Comparison of ENCODE assay signal across 26 mouse cellular contexts in genomic region chr5:95948641-95949040, GRCm38 (mm10). TPM values are rescaled to one million over a fixed set of nuclear protein-coding genes. Genes with fewer than 3 reads are reported as not detected.
DNase-seq lines count a peak whose midpoint lies in the region; ATAC-seq and TF ChIP-seq lines count a peak whose summit lies in the region.
"Had no signal": no experiment of that assay in that cellular context is flagged by ENCODE, and none has a peak within 500 bp of the region (broad histone marks: within the 10 kb centered on the region; RNA-seq: fewer than 3 reads in every experiment).

No protein-coding gene starts in this region.

- no peak for TF ChIP-seq CTCF in forebrain, postnatal 0 days (IDR thresholded peaks at IDR 0.05; ENCODE audit: low read depth)
- TF ChIP-seq CTCF in hindbrain, postnatal 0 days (IDR thresholded peaks at IDR 0.05; ENCODE audit: low read depth) = no peak

- no peaks in the 10 kb centered on the region for H3K27me3 ChIP-seq in forebrain, postnatal 0 days (ENCODE audit: insufficient read depth, low read length)
- no peaks in the 10 kb centered on the region for H3K27me3 ChIP-seq in forebrain, embryonic 12.5 days
- no peaks in the 10 kb centered on the region for H3K27me3 ChIP-seq in hindbrain, postnatal 0 days (ENCODE audit: insufficient read depth, low read length)
- no peaks in the 10 kb centered on the region for H3K27me3 ChIP-seq in hindbrain, embryonic 14.5 days (ENCODE audit: control insufficient read depth, insufficient read depth, low read length)
- no peaks in the 10 kb centered on the region for H3K27me3 ChIP-seq in midbrain, embryonic 16.5 days (ENCODE audit: control insufficient read depth, insufficient read depth, low read depth, low read length)
- H3K27me3 ChIP-seq in midbrain, embryonic 13.5 days = no peaks in the 10 kb centered on the region
- H3K27me3 ChIP-seq: embryonic facial prominence, embryonic 13.5 days; embryonic facial prominence, embryonic 15.5 days; forebrain, embryonic 13.5 days had no signal

- no peak overlapping the region for H3K4me2 ChIP-seq in forebrain, postnatal 0 days (ENCODE audit: low read depth)
- H3K4me2 ChIP-seq in forebrain, embryonic 12.5 days = no peak overlapping the region
- H3K4me2 ChIP-seq in hindbrain, postnatal 0 days (ENCODE audit: low read depth, low read length) = no peak overlapping the region
- H3K4me2 ChIP-seq in hindbrain, embryonic 14.5 days (replicated peaks) = no peak overlapping the region
- H3K4me2 ChIP-seq in midbrain, embryonic 16.5 days (ENCODE audit: low read length) = no peak overlapping the region
- H3K4me2 ChIP-seq in midbrain, embryonic 13.5 days (replicated peaks) = no peak overlapping the region
- H3K4me2 ChIP-seq: embryonic facial prominence, embryonic 13.5 days; embryonic facial prominence, embryonic 15.5 days; forebrain, embryonic 13.5 days had no signal

- H3K27ac ChIP-seq in forebrain, postnatal 0 days (ENCODE audit: low read depth, low read length) = no peak overlapping the region
- H3K27ac ChIP-seq in forebrain, embryonic 12.5 days = no peak overlapping the region
- no peak overlapping the region for H3K27ac ChIP-seq in hindbrain, postnatal 0 days
- no peak overlapping the region for H3K27ac ChIP-seq in hindbrain, embryonic 14.5 days
- no peak overlapping the region for H3K27ac ChIP-seq in midbrain, embryonic 16.5 days (ENCODE audit: low read length)
- H3K27ac ChIP-seq in midbrain, embryonic 13.5 days = no peak overlapping the region
- H3K27ac ChIP-seq: embryonic facial prominence, embryonic 13.5 days; embryonic facial prominence, embryonic 15.5 days; forebrain, embryonic 10.5 days; forebrain, embryonic 13.5 days had no signal

- no peak overlapping the region for H3K9ac ChIP-seq in forebrain, postnatal 0 days
- no peak overlapping the region for H3K9ac ChIP-seq in forebrain, embryonic 12.5 days
- no peak overlapping the region for H3K9ac ChIP-seq in hindbrain, postnatal 0 days (replicated peaks; ENCODE audit: low read length)
- H3K9ac ChIP-seq in hindbrain, embryonic 14.5 days = no peak overlapping the region
- H3K9ac ChIP-seq in midbrain, embryonic 16.5 days (ENCODE audit: low read depth, low read length) = no peak overlapping the region
- no peak overlapping the region for H3K9ac ChIP-seq in midbrain, embryonic 13.5 days (replicated peaks)
- H3K9ac ChIP-seq: embryonic facial prominence, embryonic 13.5 days; embryonic facial prominence, embryonic 15.5 days; forebrain, embryonic 13.5 days had no signal

- no peak overlapping the region for H3K4me3 ChIP-seq in forebrain, postnatal 0 days (ENCODE audit: low read depth, low read length)
- no peak overlapping the region for H3K4me3 ChIP-seq in forebrain, embryonic 12.5 days (replicated peaks)
- H3K4me3 ChIP-seq in hindbrain, postnatal 0 days (ENCODE audit: low read length) = no peak overlapping the region
- H3K4me3 ChIP-seq in hindbrain, embryonic 14.5 days (replicated peaks; ENCODE audit: low read length) = no peak overlapping the region
- no peak overlapping the region for H3K4me3 ChIP-seq in midbrain, embryonic 16.5 days (ENCODE audit: low read depth, low read length)
- H3K4me3 ChIP-seq in midbrain, embryonic 13.5 days (replicated peaks) = no peak overlapping the region
- H3K4me3 ChIP-seq: embryonic facial prominence, embryonic 13.5 days; embryonic facial prominence, embryonic 15.5 days; erythroblast, embryonic 14.5 days; forebrain, embryonic 10.5 days; forebrain, embryonic 13.5 days had no signal

- WGBS in forebrain, postnatal 0 days = 70% methylated on average over 3 of the region's 3 CpGs
- WGBS in forebrain, embryonic 12.5 days = 87% methylated on average over 3 of the region's 3 CpGs
- WGBS in hindbrain, postnatal 0 days = 72% methylated on average over 3 of the region's 3 CpGs
- WGBS in hindbrain, embryonic 14.5 days = 80% methylated on average over 3 of the region's 3 CpGs
- 64% methylated on average over 3 of the region's 3 CpGs for whole genome bisulfite sequencing in midbrain, embryonic 16.5 days
- 75% methylated on average over 3 of the region's 3 CpGs for WGBS in midbrain, embryonic 13.5 days

- H3K4me1 ChIP-seq in forebrain, postnatal 0 days (ENCODE audit: insufficient read depth) = no peaks in the 10 kb centered on the region
- no peaks in the 10 kb centered on the region for H3K4me1 ChIP-seq in forebrain, embryonic 12.5 days
- H3K4me1 ChIP-seq in hindbrain, postnatal 0 days (ENCODE audit: insufficient read depth, low read length) = no peaks in the 10 kb centered on the region
- no peaks in the 10 kb centered on the region for H3K4me1 ChIP-seq in hindbrain, embryonic 14.5 days (replicated peaks; ENCODE audit: control insufficient read depth, insufficient read depth, low read length)
- H3K4me1 ChIP-seq in midbrain, embryonic 16.5 days (ENCODE audit: control insufficient read depth, insufficient read depth, low read length) = no peaks in the 10 kb centered on the region
- no peaks in the 10 kb centered on the region for H3K4me1 ChIP-seq in midbrain, embryonic 13.5 days (replicated peaks)
- H3K4me1 ChIP-seq: embryonic facial prominence, embryonic 13.5 days; embryonic facial prominence, embryonic 15.5 days; forebrain, embryonic 10.5 days; forebrain, embryonic 13.5 days had no signal

- no peaks in the 10 kb centered on the region for H3K9me3 ChIP-seq in forebrain, postnatal 0 days (ENCODE audit: low read length)
- H3K9me3 ChIP-seq in forebrain, embryonic 12.5 days = no peaks in the 10 kb centered on the region
- no peaks in the 10 kb centered on the region for H3K9me3 ChIP-seq in hindbrain, postnatal 0 days (ENCODE audit: low read length)
- H3K9me3 ChIP-seq in hindbrain, embryonic 14.5 days (ENCODE audit: control insufficient read depth, low read length) = no peaks in the 10 kb centered on the region
- no peaks in the 10 kb centered on the region for H3K9me3 ChIP-seq in midbrain, embryonic 16.5 days (replicated peaks; ENCODE audit: control insufficient read depth, low read length, poor library complexity, severe bottlenecking)
- peaks cover 3% of the 10 kb centered on the region; the same call in 1 of the 2 replicates for H3K9me3 ChIP-seq in midbrain, embryonic 13.5 days
- H3K9me3 ChIP-seq: embryonic facial prominence, embryonic 13.5 days; embryonic facial prominence, embryonic 15.5 days; forebrain, embryonic 10.5 days; forebrain, embryonic 13.5 days had no signal

- no peaks in the 10 kb centered on the region for H3K36me3 ChIP-seq in forebrain, postnatal 0 days (ENCODE audit: insufficient read depth)
- H3K36me3 ChIP-seq in forebrain, embryonic 12.5 days (replicated peaks) = no peaks in the 10 kb centered on the region
- no peaks in the 10 kb centered on the region for H3K36me3 ChIP-seq in hindbrain, postnatal 0 days (ENCODE audit: insufficient read depth, low read length)
- no peaks in the 10 kb centered on the region for H3K36me3 ChIP-seq in hindbrain, embryonic 14.5 days (replicated peaks; ENCODE audit: control insufficient read depth, insufficient read depth)
- H3K36me3 ChIP-seq in midbrain, embryonic 16.5 days (ENCODE audit: control insufficient read depth, insufficient read depth, low read length) = no peaks in the 10 kb centered on the region
- H3K36me3 ChIP-seq in midbrain, embryonic 13.5 days = no peaks in the 10 kb centered on the region
- H3K36me3 ChIP-seq: embryonic facial prominence, embryonic 13.5 days; embryonic facial prominence, embryonic 15.5 days; forebrain, embryonic 10.5 days had no signal

- peak; percentile 71 for ATAC-seq in forebrain, postnatal 0 days
- ATAC-seq in forebrain, embryonic 12.5 days (ENCODE audit: low FRiP score) = no peak
- no peak for ATAC-seq in hindbrain, postnatal 0 days
- no peak for ATAC-seq in hindbrain, embryonic 14.5 days (ENCODE audit: low FRiP score)
- ATAC-seq in midbrain, embryonic 16.5 days = peak; percentile 68
- no peak for ATAC-seq in midbrain, embryonic 13.5 days
- ATAC-seq: forebrain, embryonic 13.5 days had no signal

- DNase-seq in forebrain, postnatal 0 days = no peak
- DNase-seq in hindbrain, postnatal 0 days (ENCODE audit: low spot score) = peak; percentile 10
- no peak for DNase-seq in hindbrain, embryonic 14.5 days (ENCODE audit: low spot score)
- DNase-seq: adrenal gland, adult 2 months; adrenal gland, postnatal 10 days; adrenal gland, postnatal 25 days; cerebellum, adult 11 months; cerebellum, adult 18-20 months; cerebellum, adult 8-10 months; cerebellum, adult 9-11 months; cerebellum, postnatal 14 days; cerebellum, postnatal 36 days; embryo, embryonic 11 days had no signal

RNA-seq across cellular contexts. Expression of gene Cxcl13, which starts 8.1 kb away (rescaled TPM):
- not detected in 2 replicates for total RNA-seq in forebrain, postnatal 0 days (2014; rRNA removed)
- polyA plus RNA-seq in forebrain, postnatal 0 days (2015; fragmentation: Nextera tagmentation; extraction: Ambion mirVana) = 0.22 TPM in 1 of 2 replicates, not detected in the other
- 0.35 TPM in 1 of 2 replicates, not detected in the other for polyA plus RNA-seq in forebrain, embryonic 12.5 days (2016; fragmentation: Nextera tagmentation; extraction: Ambion mirVana)
- 0.14 TPM in 1 of 2 replicates, not detected in the other for total RNA-seq in hindbrain, postnatal 0 days (2014; rRNA removed)
- polyA plus RNA-seq in hindbrain, postnatal 0 days (2015; fragmentation: Nextera tagmentation; extraction: Ambion mirVana) = 0.38 and 0.42 TPM in 2 replicates
- polyA plus RNA-seq in hindbrain, embryonic 14.5 days (2014; fragmentation: Nextera tagmentation; extraction: Ambion mirVana) = 0.23 TPM in 1 of 2 replicates, not detected in the other
- 0.19 and 0.79 TPM in 2 replicates for polyA plus RNA-seq in midbrain, embryonic 16.5 days (2015; fragmentation: Nextera tagmentation; extraction: Ambion mirVana)
- not detected in 2 replicates for polyA plus RNA-seq in midbrain, embryonic 13.5 days (2015; fragmentation: Nextera tagmentation; extraction: Ambion mirVana)
- total RNA-seq: adrenal gland, postnatal 25 days; common myeloid progenitor, adult 5-6 weeks; ES-E14; MEL had no signal
- polyA plus RNA-seq: adrenal gland, adult 2 months; brain, embryonic 14.5 days; C2C12; erythroblast, embryonic 14.5 days; forebrain, embryonic 13.5 days had no signal

Comparison
In these comparisons a context has a peak if more than half of its experiments do, and no peak if none do; other contexts are left out.
1. ATAC-seq: peak in forebrain, postnatal 0 days (single experiment) and midbrain, embryonic 16.5 days (single experiment); none in forebrain, embryonic 12.5 days (single experiment), hindbrain, postnatal 0 days (single experiment), hindbrain, embryonic 14.5 days (single experiment) and midbrain, embryonic 13.5 days (single experiment).